Mouse (Mus musculus): ENCODE measurements around the gene Krt71. TPM values are rescaled to one million over a fixed set of nuclear protein-coding genes. Genes with fewer than 3 reads are reported as not detected.

The Krt71 gene
- polyA plus RNA-seq, 1 experiment from 2014 or later, result not detected

Small RNA genes lying within 50 kb of the gene (microRNA-seq; reads per million reads assigned to microRNA genes)
- gene Gm44323 (not detected), gene Gm44342 (not detected)

Other genes starting within 250 kb of the Krt71 start
- gene Gm49425, start 225.8 kb downstream of the Krt71 start, polyA plus RNA-seq (2015; fragmentation: Nextera tagmentation; extraction: Ambion mirVana), result not detected in 2 replicates
- gene Krt84, start 210.3 kb downstream of the Krt71 start, polyA plus RNA-seq (2015; fragmentation: Nextera tagmentation; extraction: Ambion mirVana), result not detected in 2 replicates
- gene Krt82, start 192.4 kb downstream of the Krt71 start, polyA plus RNA-seq (2015; fragmentation: Nextera tagmentation; extraction: Ambion mirVana), result not detected in 2 replicates
- gene Krt90, start 180.2 kb downstream of the Krt71 start, polyA plus RNA-seq (2015; fragmentation: Nextera tagmentation; extraction: Ambion mirVana), result 0.10 and 0.19 TPM in 2 replicates
- 0.21 and 0.34 TPM in 2 replicates for gene Krt75, start 169.2 kb downstream of the Krt71 start, polyA plus RNA-seq (2015; fragmentation: Nextera tagmentation; extraction: Ambion mirVana)
- gene Gm5414, start 114.9 kb downstream of the Krt71 start, polyA plus RNA-seq (2015; fragmentation: Nextera tagmentation; extraction: Ambion mirVana), result not detected in 2 replicates
- gene Gm5478, start 95.7 kb downstream of the Krt71 start, polyA plus RNA-seq (2015; fragmentation: Nextera tagmentation; extraction: Ambion mirVana), result 0.08 TPM in 1 of 2 replicates, not detected in the other
- gene Krt6b, start 62.8 kb downstream of the Krt71 start, polyA plus RNA-seq (2015; fragmentation: Nextera tagmentation; extraction: Ambion mirVana), result 1.4 and 3.4 TPM in 2 replicates
- 90.3 and 179 TPM in 2 replicates for gene Krt6a, start 48.8 kb downstream of the Krt71 start, polyA plus RNA-seq (2015; fragmentation: Nextera tagmentation; extraction: Ambion mirVana)
- gene Krt5, start 30.2 kb downstream of the Krt71 start, polyA plus RNA-seq (2015; fragmentation: Nextera tagmentation; extraction: Ambion mirVana), result 187 and 301 TPM in 2 replicates
- not detected in 2 replicates for gene Krt72, start 43.4 kb upstream of the Krt71 start, polyA plus RNA-seq (2015; fragmentation: Nextera tagmentation; extraction: Ambion mirVana)
- gene Krt73, start 59.2 kb upstream of the Krt71 start, polyA plus RNA-seq (2015; fragmentation: Nextera tagmentation; extraction: Ambion mirVana), result not detected in 2 replicates
- not detected in 2 replicates for gene Krt2, start 75.1 kb upstream of the Krt71 start, polyA plus RNA-seq (2015; fragmentation: Nextera tagmentation; extraction: Ambion mirVana)
- 1.8 and 2.7 TPM in 2 replicates for gene Krt1, start 107.7 kb upstream of the Krt71 start, polyA plus RNA-seq (2015; fragmentation: Nextera tagmentation; extraction: Ambion mirVana)
- 0.06 and 0.14 TPM in 2 replicates for gene Krt77, start 126.6 kb upstream of the Krt71 start, polyA plus RNA-seq (2015; fragmentation: Nextera tagmentation; extraction: Ambion mirVana)
- gene Krt76, start 149.8 kb upstream of the Krt71 start, polyA plus RNA-seq (2015; fragmentation: Nextera tagmentation; extraction: Ambion mirVana), result not detected in 2 replicates
- 390 and 937 TPM in 2 replicates for gene Krt4, start 181.6 kb upstream of the Krt71 start, polyA plus RNA-seq (2015; fragmentation: Nextera tagmentation; extraction: Ambion mirVana)
- gene Krt79, start 197.2 kb upstream of the Krt71 start, polyA plus RNA-seq (2015; fragmentation: Nextera tagmentation; extraction: Ambion mirVana), result 1.2 and 1.6 TPM in 2 replicates
- gene Krt78, start 211.2 kb upstream of the Krt71 start, polyA plus RNA-seq (2015; fragmentation: Nextera tagmentation; extraction: Ambion mirVana), result 2.3 and 5.7 TPM in 2 replicates

Measured in stomach, embryonic 15.5 days (tissue).